Mouse (Mus musculus): ENCODE data around the gene Abi3bp.

Abi3bp gene

GRCm38 (mm10) chr16:56501513-56501912 is 23.8 kb downstream of the Abi3bp start:
- POLR2A ChIA-PET: no interaction called here
- CTCF ChIA-PET: no interaction called here

DNA sequence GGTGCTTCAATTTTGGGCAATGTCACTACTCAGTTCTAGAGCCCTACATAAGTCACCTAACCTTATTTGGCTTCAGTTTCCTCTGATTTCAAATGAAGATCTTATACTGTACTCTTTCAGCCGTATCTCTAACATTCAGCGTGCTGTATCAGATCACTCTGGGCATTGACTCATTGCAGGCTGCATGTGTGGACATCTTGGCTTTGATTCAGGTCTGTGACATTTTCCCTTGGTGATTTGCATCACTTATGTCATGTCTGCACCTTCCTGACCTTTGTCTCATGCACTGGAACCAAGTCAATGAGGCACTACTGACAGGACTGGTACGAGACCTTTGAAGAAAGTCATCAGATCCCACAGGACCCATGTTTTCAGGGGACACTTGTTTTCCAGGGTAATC is 24.5 kb downstream of the Abi3bp start:
- POLR2A ChIA-PET: no interaction called here
- CTCF ChIA-PET: no interaction called here

DNA sequence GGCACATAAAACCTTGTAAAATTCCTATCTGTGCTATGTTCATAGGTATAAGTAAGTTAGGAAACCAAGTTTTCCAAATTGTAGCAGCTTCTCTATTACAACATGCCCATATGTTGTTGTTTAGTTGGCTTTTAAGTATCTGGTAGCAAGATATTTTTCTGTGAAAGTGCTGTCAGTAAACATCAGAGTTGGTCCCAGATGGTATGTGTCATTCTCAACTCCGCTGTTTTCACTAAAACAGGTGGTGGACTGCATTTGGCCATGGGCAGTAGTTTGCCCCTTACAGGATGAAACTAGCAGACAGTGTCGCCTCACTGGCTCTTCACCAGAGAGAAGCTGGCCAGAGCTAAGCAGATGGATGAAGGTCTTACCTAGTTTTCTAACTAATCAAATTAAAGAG is 26.3 kb downstream of the Abi3bp start:
- ChIA-PET POLR2A (no interaction called here), CTCF (interaction anchor here in 1 of 4 experiments (1.2 kb wide), 1 partner anchor 20 kb away, joined by 3 read pairs; no protein-coding TSS in a partner anchor)

DNA sequence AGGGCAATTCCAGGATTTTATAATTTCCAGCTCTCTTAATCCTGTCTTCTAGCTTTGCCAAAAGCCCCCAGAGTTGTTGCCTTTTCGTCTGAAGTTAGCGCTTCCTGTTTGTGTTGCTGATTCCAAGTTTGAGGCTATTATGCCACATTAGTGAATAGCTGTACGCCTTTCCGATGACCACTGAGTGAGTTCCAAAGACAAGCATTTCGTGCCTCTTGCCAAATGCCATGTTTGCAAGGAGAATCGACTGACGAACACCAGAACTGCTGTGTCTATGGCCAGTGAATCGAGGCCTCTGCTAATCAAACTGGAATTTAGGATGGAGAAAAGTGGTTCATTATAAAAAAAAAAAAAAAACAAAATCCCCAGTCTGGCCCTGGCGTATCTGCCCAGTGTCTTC is 40.3 kb downstream of the Abi3bp start:
- CTCF ChIA-PET: interaction anchor here in 1 of 4 experiments (0.7 kb wide), 1 partner anchor 895 kb away, joined by 3 read pairs; no protein-coding TSS in a partner anchor
- POLR2A ChIA-PET: interaction anchor here in 1 of 4 experiments (0.6 kb wide), 1 partner anchor 9 kb away, joined by 3 read pairs; no protein-coding TSS in a partner anchor

- ChIA-PET POLR2A (interaction anchor here in 1 of 4 experiments (0.6 kb wide), 1 partner anchor 560 kb away, joined by 3 read pairs; no protein-coding TSS in a partner anchor), CTCF (interaction anchor here (0.6 to 1.4 kb wide), 12 partner anchors 9 to 396 kb away, joined by 3 to 5 read pairs (median 3); no protein-coding TSS in a partner anchor)
Observed at GRCm38 (mm10) chr16:56524359-56524758, 46.7 kb downstream of the Abi3bp start.

DNA sequence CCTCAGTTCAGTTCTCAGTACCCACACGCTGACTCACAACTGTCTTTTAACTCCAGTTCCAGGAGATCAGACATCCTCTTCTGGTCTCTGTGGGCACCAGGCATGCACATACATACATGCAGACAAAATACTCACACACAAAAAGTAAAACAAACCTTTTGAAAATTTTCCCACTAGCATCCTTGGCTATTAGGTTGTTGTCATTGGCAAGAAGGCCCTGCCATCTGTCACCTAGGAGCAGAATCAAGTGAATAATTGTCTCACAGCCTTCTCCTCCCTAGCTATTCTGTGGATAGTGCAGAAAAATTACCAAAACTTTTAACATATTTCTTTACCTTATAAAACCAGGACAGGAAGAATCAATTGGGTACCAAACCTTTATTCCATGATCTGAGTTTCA is 48.8 kb downstream of the Abi3bp start:
- CTCF ChIA-PET: no interaction called here

DNA sequence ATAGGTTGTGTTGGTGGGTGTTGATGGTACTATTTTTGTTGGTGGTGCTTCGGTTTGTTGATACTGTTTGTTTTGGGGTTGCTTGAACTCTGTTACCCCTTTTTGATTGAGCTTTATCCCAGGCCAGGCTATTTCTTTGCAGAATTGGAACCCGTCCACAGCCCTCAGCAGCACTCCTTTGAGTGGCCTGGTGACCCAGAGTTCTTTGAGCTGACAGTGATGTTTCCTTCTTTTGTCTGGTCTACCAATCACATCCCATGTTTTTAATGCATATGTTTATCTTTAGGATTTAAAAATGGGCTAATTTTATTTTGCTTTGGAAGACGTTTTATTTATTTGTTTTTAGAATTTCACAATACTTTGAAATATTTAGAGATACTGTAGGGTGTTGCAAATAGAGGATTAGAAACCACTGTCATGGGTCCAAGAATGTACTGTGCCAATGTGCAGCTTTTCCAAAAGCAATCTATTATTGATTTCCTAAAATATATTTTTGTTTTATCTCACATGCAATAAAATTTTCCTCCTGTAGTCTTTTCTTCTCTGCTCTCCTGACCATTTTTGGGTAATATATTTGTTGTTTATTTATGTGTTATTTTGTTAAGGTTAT is 50.5 kb downstream of the Abi3bp start:
- ChIA-PET CTCF (no interaction called here), POLR2A (no interaction called here)

More for the DNA sequence above, 48.8 kb downstream of the Abi3bp start:
- POLR2A ChIA-PET: no interaction called here

GRCm38 (mm10) chr16:56579536-56579935 is 101.9 kb downstream of the Abi3bp start:
- ChIA-PET CTCF (no interaction called here), POLR2A (no interaction called here)

DNA sequence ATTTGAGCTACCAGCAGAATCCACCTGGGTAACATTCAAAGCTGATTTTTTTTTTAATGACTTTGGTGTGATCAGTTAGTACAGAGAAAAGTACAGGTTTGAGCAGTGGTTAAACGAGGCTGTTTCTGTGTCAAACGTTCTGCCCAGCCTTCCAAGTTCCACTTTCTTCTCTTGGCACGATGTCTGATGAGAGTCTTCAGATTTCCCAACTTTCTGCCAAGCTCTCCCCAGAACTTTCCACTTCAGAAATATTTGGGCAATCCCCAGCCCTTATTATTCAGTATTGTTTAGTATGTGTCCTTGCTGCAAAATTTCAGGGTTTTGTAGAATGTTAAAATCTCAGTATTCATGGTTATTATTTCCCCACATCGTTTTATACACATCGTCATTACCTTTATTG is 115.9 kb downstream of the Abi3bp start:
- CTCF ChIA-PET: interaction anchor here in 2 of 4 experiments (0.6 kb wide), 2 partner anchors 356 to 500 kb away, joined by 3 to 4 read pairs; no protein-coding TSS in a partner anchor
- POLR2A ChIA-PET: no interaction called here

- CTCF ChIA-PET: interaction anchor here in 1 of 4 experiments (0.6 kb wide), 1 partner anchor 43 kb away, joined by 7 read pairs; no protein-coding TSS in a partner anchor
- POLR2A ChIA-PET: interaction anchor here in 1 of 4 experiments (0.7 kb wide), 1 partner anchor 105 kb away, joined by 4 read pairs; no protein-coding TSS in a partner anchor
Observed at GRCm38 (mm10) chr16:56594866-56595265, 117.2 kb downstream of the Abi3bp start.

DNA sequence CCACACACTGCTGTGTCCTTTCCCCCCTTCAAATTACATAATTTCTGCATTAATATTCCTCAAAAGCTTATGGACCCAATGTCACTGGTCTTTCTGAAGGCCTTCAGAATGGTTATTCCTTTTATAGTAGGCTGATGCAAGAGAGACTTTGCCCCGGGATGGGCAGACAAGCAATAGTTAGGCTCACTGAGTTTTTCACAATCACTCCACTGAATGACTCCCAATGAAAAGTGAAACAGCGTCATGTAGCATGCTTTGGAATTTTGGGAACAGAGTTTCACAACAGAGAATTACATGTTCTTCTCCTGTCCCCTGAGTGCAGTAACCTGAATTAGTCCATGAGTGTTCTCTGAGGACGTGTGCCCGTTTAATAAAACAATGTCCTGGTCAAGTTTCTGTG is 120.7 kb downstream of the Abi3bp start:
- POLR2A ChIA-PET: no interaction called here
- CTCF ChIA-PET: no interaction called here

GRCm38 (mm10) chr16:56602394-56602793 is 124.7 kb downstream of the Abi3bp start:
- POLR2A ChIA-PET: no interaction called here
- CTCF ChIA-PET: interaction anchor here in 1 of 4 experiments (0.6 kb wide), 1 partner anchor 9 kb away, joined by 4 read pairs; no protein-coding TSS in a partner anchor

DNA sequence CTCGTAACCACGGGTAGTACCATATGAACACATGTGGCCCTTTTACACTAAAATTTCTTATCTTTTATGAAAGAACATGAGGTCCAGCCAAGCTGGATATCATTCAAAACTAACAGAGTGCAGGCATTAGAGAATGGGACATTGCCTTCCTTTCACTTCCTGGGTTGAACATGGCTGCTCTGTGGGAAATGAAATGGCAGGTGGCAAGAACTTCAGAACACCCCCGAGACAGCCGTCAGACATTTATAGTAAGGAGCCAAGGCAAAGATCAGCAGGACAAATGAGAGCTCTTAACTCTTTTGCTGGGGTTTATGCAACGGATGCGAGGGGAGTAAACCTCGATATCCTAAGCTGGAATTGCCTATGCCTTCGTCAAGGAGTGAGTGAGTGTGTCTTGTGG is 132.9 kb downstream of the Abi3bp start:
- POLR2A ChIA-PET: interaction anchor here in 1 of 4 experiments (0.6 kb wide), 1 partner anchor 830 kb away, joined by 3 read pairs; no protein-coding TSS in a partner anchor
- CTCF ChIA-PET: no interaction called here

- ChIA-PET POLR2A (interaction anchor here in 3 of 4 experiments (0.6 to 0.7 kb wide), 4 partner anchors 92 to 1880 kb away, joined by 3 to 8 read pairs (median 5); no protein-coding TSS in a partner anchor), CTCF (interaction anchor here in 1 of 4 experiments (0.8 kb wide), 1 partner anchor 9 kb away, joined by 4 read pairs; no protein-coding TSS in a partner anchor)
Observed at GRCm38 (mm10) chr16:56611096-56611867, 133.6 kb downstream of the Abi3bp start.

- CTCF ChIA-PET: no interaction called here
- POLR2A ChIA-PET: no interaction called here
Observed at GRCm38 (mm10) chr16:56638544-56638943, 160.9 kb downstream of the Abi3bp start.

DNA sequence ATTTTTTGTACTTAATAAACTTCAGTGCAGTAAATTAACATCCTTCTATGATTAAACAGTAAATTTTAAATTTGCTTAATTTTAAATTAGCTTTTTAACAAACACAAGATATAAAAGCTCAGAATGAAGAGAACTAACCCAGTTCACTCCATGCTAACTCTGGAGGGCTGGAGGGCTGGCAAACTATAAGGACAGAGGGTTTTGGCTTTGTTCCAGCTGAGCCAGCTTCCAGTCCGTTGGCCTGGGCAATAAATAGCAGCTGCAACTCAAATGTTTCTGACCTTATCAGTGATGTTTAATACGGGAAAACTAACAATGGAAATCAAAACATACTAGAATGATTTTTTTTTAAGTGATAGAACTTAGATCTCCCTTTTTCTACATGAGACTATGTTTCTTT is 167.6 kb downstream of the Abi3bp start:
- CTCF ChIA-PET: no interaction called here
- POLR2A ChIA-PET: no interaction called here

DNA sequence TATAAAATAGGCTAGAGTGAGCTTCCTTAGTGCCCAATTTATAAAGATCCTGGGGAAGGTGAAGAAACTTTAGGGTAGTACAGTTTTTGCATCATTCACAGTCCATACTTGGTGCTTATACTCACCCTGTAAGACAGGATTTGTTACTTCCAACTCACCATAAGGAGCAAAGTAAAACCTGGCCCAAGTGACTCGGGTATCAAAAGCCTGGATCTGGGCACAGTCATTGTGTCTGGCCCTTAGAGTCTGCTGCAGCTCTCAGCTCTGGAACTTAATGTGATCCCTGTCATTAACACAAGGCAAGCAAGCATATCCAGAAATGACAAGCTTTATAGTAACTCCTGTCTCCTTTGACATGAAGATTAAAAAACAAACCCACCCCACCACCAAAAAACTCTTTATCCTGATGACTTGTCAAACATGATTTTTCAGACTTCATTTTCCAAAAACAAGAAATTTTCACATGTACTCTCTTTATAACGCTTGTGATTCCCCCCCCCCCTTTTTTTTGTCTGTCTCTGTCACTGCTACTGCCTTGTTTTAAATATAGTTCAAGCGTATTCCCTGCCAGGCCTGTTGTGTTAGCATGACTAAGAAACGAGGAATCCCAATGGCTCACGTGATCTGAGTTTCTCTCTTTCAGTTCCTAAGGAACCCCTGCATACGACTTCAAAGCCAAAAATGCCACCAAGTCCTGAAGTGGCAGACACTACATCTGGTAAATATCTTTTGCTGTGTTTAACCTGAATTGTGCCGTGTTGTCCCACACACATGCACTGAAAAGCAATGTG is 168.9 kb downstream of the Abi3bp start:
- ChIA-PET POLR2A (no interaction called here), CTCF (no interaction called here)

DNA sequence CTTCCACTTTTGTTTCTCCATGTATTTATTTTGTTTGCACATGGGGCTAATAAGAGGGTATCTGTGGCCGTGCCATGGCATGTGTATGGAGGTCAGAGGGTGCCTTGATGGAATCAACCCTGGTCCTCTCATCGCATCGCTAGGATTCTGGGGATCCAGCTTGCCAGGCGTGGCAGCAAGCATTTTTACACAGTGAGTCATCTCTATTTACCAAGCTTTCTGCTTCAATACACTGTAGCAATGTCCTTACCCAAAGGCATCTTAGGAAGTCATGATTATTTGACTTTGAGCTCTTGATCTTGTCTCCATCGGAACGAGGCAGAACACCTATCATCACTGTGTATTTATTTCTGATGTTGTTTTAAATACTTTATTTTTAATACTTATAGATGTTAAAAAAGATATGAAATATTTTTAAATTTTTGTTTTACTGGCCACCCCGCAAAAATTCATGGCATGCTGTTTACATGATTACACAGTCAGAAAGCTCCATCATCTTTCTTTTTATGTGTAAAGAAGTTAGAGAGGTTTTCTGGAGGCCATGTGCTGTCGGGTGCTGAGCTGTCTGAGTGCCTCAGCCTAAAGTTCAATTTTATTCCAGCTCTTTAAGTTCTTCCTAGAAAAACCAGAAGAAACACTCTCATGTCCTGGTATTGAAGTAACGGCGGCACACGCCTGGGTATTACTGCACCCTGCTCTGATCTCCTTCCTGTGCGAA is 177.7 kb downstream of the Abi3bp start:
- ChIA-PET POLR2A (interaction anchor here in 1 of 4 experiments (0.6 kb wide), 1 partner anchor 761 kb away, joined by 3 read pairs; no protein-coding TSS in a partner anchor), CTCF (interaction anchor here in 1 of 4 experiments (0.7 kb wide), 1 partner anchor 357 kb away, joined by 3 read pairs; no protein-coding TSS in a partner anchor)

DNA sequence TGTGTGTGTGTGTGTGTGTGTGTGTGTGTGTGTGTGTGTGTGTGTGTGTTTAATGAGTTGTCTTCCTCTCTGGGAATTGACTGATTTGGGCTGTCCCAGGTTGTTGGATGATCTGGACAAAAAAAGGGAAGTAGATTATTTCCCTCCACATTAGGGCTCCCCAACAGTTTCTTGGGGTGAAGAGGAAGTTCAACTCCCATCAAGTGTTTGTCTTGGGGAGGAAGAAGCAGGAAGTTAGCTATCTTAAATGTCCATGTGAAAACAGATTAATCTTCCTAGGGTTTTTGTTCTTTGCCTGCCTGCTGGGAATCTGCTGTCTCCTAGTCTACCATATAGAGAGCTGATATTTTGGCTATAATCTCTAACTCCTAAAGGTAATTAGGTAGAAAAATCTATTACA is 181.2 kb downstream of the Abi3bp start:
- ChIA-PET POLR2A (no interaction called here), CTCF (no interaction called here)
